Mouse (Mus musculus) macrophage (primary cell): ENCODE results near the gene Elmsan1. TPM values are rescaled to one million over a fixed set of nuclear protein-coding genes. Genes with fewer than 3 reads are reported as not detected.
A peak's percentile ranks its signal among the peaks of the same experiment; 100 is the strongest.
"Not testable (repeated sequence)": the region's sequence is repeated elsewhere in the genome, so short reads cannot be mapped to it uniquely, and the experiment has no call there.

ENCODE experiments used
- H3K27ac ChIP-seq: fragments of 350-480 bp; formaldehyde crosslinking; 2 replicates; pipeline ENCODE4 v1.9.0; 2021
- H3K36me3 ChIP-seq: fragments of 350-480 bp; formaldehyde crosslinking; 2 replicates; pipeline ENCODE4 v1.9.0; 2021; ENCODE audit errors: inconsistent target
- H3K4me3 ChIP-seq: fragments of 350-480 bp; formaldehyde crosslinking; 2 replicates; pipeline ENCODE4 v1.9.0; 2021; ENCODE audit errors: inconsistent target
- H3K79me2 ChIP-seq: fragments of 350-480 bp; formaldehyde crosslinking; 2 replicates; pipeline ENCODE4 v1.9.0; 2021; ENCODE audit errors: inconsistent target
- WGBS: methylation state at CpG from one replicate; pipeline ENCODE4 v1.1.7; 2026; ENCODE audit warnings: inconsistent platforms; ENCODE audit not compliant: missing documents; 5-methylcytosine and 5-hydroxymethylcytosine counted together
- polyA plus RNA-seq: library from polyadenylated mRNA; stranded (reverse); fragments of 250-400 nt; gene quantifications from 3 replicates; pipeline ENCODE4 v1.2.4, GENCODE M21; 2018; ENCODE audit warnings: inconsistent platforms

The Elmsan1 gene
- polyA plus RNA-seq, 1 experiment from 2014 or later, result 11.0 TPM

DNA sequence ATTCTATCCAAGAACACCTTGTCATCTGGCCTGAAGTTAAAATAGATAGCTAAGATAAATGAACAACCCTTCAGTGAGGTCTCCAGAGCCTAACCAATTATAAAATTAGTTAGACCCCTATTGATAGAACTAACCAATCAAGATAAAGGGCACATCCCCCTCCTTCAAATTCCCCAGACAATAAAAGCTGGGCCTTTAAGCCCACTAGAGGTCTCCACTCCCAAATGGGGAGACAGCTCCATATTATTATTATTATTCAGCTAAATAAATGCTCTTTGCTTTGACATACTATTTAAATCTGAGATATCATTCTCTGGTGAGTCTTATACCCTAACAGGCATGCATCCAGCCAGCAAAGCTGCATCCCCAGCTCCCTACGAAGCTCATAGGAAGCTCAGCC, 108.8 kb downstream of the Elmsan1 start:
- Histone ChIP-seq H3K79me2 (no peaks in the 10 kb centered on the region), H3K27ac (no peak overlapping the region), H3K36me3 (no peaks in the 10 kb centered on the region), H3K4me3 (no peak overlapping the region)
- WGBS, result 83% methylated on average over 1 of the region's 1 CpGs

DNA sequence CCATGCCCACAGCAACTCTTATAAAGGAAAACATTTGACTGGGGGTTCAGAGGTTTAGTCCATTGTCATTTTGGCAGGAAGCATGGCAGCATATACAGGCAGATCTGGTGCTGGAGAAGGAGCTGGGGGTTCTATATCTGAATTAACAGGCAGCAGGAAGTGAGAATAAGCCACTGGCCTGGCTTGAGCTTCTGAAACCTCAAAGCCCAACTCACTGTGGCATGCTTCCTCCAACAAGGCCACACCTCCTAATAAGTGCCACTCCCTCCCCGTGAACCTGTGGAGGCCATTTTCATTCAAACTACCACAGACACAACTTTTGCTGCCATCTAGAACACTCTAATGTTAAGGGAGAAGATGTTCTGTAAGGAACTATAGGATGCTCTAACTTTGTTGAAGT, 111.0 kb downstream of the Elmsan1 start:
- H3K79me2 ChIP-seq, result no peaks in the 10 kb centered on the region
- H3K4me3 ChIP-seq, result no peak overlapping the region
- WGBS, result 27% methylated on average over 1 of the region's 1 CpGs
- no peak overlapping the region for H3K27ac ChIP-seq
- no peaks in the 10 kb centered on the region for H3K36me3 ChIP-seq

GRCm38 (mm10) chr12:84107012-84107411, 111.7 kb downstream of the Elmsan1 start:
- Histone ChIP-seq H3K27ac (no peak overlapping the region), H3K36me3 (no peaks in the 10 kb centered on the region), H3K79me2 (no peaks in the 10 kb centered on the region), H3K4me3 (no peak overlapping the region)
- WGBS, result 95% methylated on average over 3 of the region's 3 CpGs

- Histone ChIP-seq H3K27ac (no peak overlapping the region), H3K36me3 (no peaks in the 10 kb centered on the region), H3K4me3 (no peak overlapping the region), H3K79me2 (no peaks in the 10 kb centered on the region)
- 82% methylated on average over 2 of the region's 2 CpGs for WGBS
Observed at GRCm38 (mm10) chr12:84101493-84101845, 117.2 kb downstream of the Elmsan1 start.

GRCm38 (mm10) chr12:84100604-84101492, 117.8 kb downstream of the Elmsan1 start, which contains the start of gene Acot6:
Gene Acot6 (plus strand): TSS chr12:84100654.
- peak within 1 kb of the TSS; percentile 17; the same call in 1 of the 2 replicates for H3K4me3 ChIP-seq
- WGBS, result 3% methylated on average over 56 of the region's 80 CpGs
- not testable (repeated sequence) for H3K79me2 ChIP-seq, H3K27ac ChIP-seq, H3K36me3 ChIP-seq

DNA sequence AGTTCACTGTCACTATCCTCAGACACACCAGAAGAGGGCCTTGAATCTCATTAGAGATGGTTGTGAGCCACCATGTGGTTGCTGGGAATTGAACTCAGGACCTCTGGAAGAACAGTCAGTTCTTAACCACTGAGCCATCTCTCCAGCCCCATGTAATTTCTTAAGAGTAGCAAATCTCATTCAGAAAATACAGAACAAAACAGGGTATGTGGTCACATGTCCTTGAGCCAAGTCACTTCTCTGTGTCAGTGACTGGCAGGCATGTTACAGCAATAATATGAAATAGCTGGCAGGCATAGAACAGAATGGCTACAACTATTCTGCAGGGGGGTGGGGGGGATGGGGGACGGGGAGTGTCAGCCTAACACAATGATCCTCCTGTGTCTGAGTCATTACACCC, 118.6 kb downstream of the Elmsan1 start:
- H3K4me3 ChIP-seq, result no peak overlapping the region

GRCm38 (mm10) chr12:84099605-84100004, 119.1 kb downstream of the Elmsan1 start:
- Histone ChIP-seq H3K79me2 (no peaks in the 10 kb centered on the region), H3K36me3 (no peaks in the 10 kb centered on the region), H3K4me3 (no peak overlapping the region), H3K27ac (no peak overlapping the region)
- WGBS, result 97% methylated on average over 2 of the region's 2 CpGs

More for the DNA sequence above, 118.6 kb downstream of the Elmsan1 start:
- Histone ChIP-seq H3K36me3 (no peaks in the 10 kb centered on the region), H3K79me2 (no peaks in the 10 kb centered on the region), H3K27ac (no peak overlapping the region)
- 88% methylated on average over 1 of the region's 1 CpGs for WGBS

Other genes with a start within 250 kb of the Elmsan1 start
- gene Heatr4, start 234.0 kb downstream of the Elmsan1 start, polyA plus RNA-seq, result not detected in 3 replicates
- 9.4 to 14.1 TPM (median 11.7 TPM) in 3 replicates for gene Acot2, start 231.0 kb downstream of the Elmsan1 start, polyA plus RNA-seq
- 1.9 to 4.4 TPM (median 3.0 TPM) in 3 replicates for gene Acot1, start 209.4 kb downstream of the Elmsan1 start, polyA plus RNA-seq
- gene Acot4, start 180.5 kb downstream of the Elmsan1 start, polyA plus RNA-seq, result 0.05 to 0.83 TPM (median 0.11 TPM) in 3 replicates
- not detected in 3 replicates for gene Gm49366, start 179.9 kb downstream of the Elmsan1 start, polyA plus RNA-seq
- gene Acot3, start 166.7 kb downstream of the Elmsan1 start, polyA plus RNA-seq, result not detected in 3 replicates
- gene Acot5, start 149.6 kb downstream of the Elmsan1 start, polyA plus RNA-seq, result not detected in 3 replicates
- gene Acot6, start 118.2 kb downstream of the Elmsan1 start, polyA plus RNA-seq, result 0.25 to 1.5 TPM (median 0.76 TPM) in 3 replicates
- 1.2 to 2.2 TPM (median 1.7 TPM) in 3 replicates for gene Dnal1, start 104.5 kb downstream of the Elmsan1 start, polyA plus RNA-seq
- 0.13 to 0.29 TPM (median 0.20 TPM) in 3 replicates for gene Pnma1, start 70.4 kb downstream of the Elmsan1 start, polyA plus RNA-seq
- gene Ptgr2, start 66.4 kb upstream of the Elmsan1 start, polyA plus RNA-seq, result 38.2 to 43.3 TPM (median 40.5 TPM) in 3 replicates
- gene Zfp410, start 98.0 kb upstream of the Elmsan1 start, polyA plus RNA-seq, result 13.2 to 17.7 TPM (median 17.0 TPM) in 3 replicates
- 3.2 to 10.7 TPM (median 7.0 TPM) in 3 replicates for gene Coq6, start 142.8 kb upstream of the Elmsan1 start, polyA plus RNA-seq
- 0.44 to 0.59 TPM (median 0.54 TPM) in 3 replicates for gene Fam161b, start 143.0 kb upstream of the Elmsan1 start, polyA plus RNA-seq
- 5.9 to 7.3 TPM (median 5.9 TPM) in 3 replicates for gene Entpd5, start 190.1 kb upstream of the Elmsan1 start, polyA plus RNA-seq
- 0.14 to 1.1 TPM (median 0.17 TPM) in 3 replicates for gene Bbof1, start 190.2 kb upstream of the Elmsan1 start, polyA plus RNA-seq
- 12.8 to 14.4 TPM (median 13.1 TPM) in 3 replicates for gene Rnf113a2, start 198.3 kb upstream of the Elmsan1 start, polyA plus RNA-seq
- 10.7 to 14.2 TPM (median 13.8 TPM) in 3 replicates for gene Aldh6a1, start 232.1 kb upstream of the Elmsan1 start, polyA plus RNA-seq
- 5.6 to 8.0 TPM (median 5.9 TPM) in 3 replicates for gene Lin52, start 232.5 kb upstream of the Elmsan1 start, polyA plus RNA-seq